Mouse (Mus musculus): ENCODE measurements at regions not wholly inside any gene's neighbourhood (a gene's known extent, or its start where the extent isn't known, plus 50 kb on each side); places are given as distances from the start of the nearest gene placed in this dataset.
"Not testable (repeated sequence)": the region's sequence is repeated elsewhere in the genome, so short reads cannot be mapped to it uniquely, and the experiment has no call there.

DNA sequence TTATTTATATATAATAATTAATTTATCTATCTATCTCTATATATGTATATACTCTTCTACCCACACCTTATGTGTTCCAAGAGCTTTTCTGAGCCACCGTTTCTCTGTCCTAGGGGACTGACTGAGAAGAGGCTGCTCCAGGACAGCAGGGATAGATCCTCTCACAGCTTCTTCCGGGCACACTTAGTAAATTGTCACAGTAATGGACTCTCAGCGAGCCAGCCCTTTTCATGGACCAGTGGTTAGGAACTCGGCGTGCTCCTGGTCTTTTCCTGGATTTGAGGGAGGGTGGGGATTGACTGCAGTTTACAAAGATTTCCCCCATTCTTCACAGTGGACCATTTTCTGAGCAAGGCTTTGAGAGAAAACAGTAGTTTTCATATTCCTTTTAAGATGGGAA, 77.6 kb upstream of the Nxpe4 start:
- TF ChIP-seq CTCF, EP300 (IDR thresholded peaks at IDR 0.05; ENCODE audit: low read depth): not testable (repeated sequence)

All from heart, postnatal 0 days (tissue).